Mouse (Mus musculus): ENCODE measurements around the gene Adam4.

- no peak for TF ChIP-seq POLR2A (IDR thresholded peaks at IDR 0.05; ENCODE audit: borderline replicate concordance, insufficient read depth, low read length)
- peak; percentile 82 for TF ChIP-seq CTCF (IDR thresholded peaks at IDR 0.05; ENCODE audit: borderline replicate concordance, insufficient read depth, low read depth, low read length)
Observed at GRCm38 (mm10) chr12:81402187-81402586, 19.6 kb downstream of the Adam4 start.

All from cerebellum, adult 2 months (tissue).